Mouse (Mus musculus) brain, embryonic 18.5 days (tissue): ENCODE data around the gene Cbr3.
A peak's percentile ranks its signal among the peaks of the same experiment; 100 is the strongest.
"Not testable (repeated sequence)": the region's sequence is repeated elsewhere in the genome, so short reads cannot be mapped to it uniquely, and the experiment has no call there.

Source experiments
- DNase-seq: peaks from one replicate; pipeline ENCODE4 v3.0.0-alpha.2; 2012; ENCODE audit warnings: low read depth, low spot score

Gene Cbr3

GRCm38 (mm10) chr16:93682689-93683507, at the start of gene Cbr3:
Cbr3 (plus strand) TSS chr16:93683215.
- DNase-seq, result no peak

GRCm38 (mm10) chr16:93644006-93644405, 39.0 kb upstream of the Cbr3 start:
- DNase-seq, result no peak

GRCm38 (mm10) chr16:93648441-93649183, 34.4 kb upstream of the Cbr3 start:
- no peak for DNase-seq

GRCm38 (mm10) chr16:93667976-93668375, 15.0 kb upstream of the Cbr3 start:
- no peak for DNase-seq

- DNase-seq, result no peak
These were observed 13.5 kb upstream of the Cbr3 start for GRCm38 (mm10) chr16:93669521-93669920.

GRCm38 (mm10) chr16:93670466-93670865, 12.5 kb upstream of the Cbr3 start:
- DNase-seq, result not testable (repeated sequence)

- no peak for DNase-seq
These were observed 12.0 kb upstream of the Cbr3 start for GRCm38 (mm10) chr16:93671064-93671463.

- DNase-seq, result no peak
These were observed 6.6 kb upstream of the Cbr3 start for GRCm38 (mm10) chr16:93676376-93676775.

- no peak for DNase-seq
These were observed 4.8 kb upstream of the Cbr3 start for GRCm38 (mm10) chr16:93678206-93678605.

GRCm38 (mm10) chr16:93679165-93679564, 3.9 kb upstream of the Cbr3 start:
- no peak for DNase-seq

- no peak for DNase-seq
These were observed 793 bp upstream of the Cbr3 start for GRCm38 (mm10) chr16:93682156-93682688.

- DNase-seq, result no peak
These were observed 657 bp downstream of the Cbr3 start for GRCm38 (mm10) chr16:93683508-93684236.

- no peak for DNase-seq
These were observed 1.4 kb downstream of the Cbr3 start for GRCm38 (mm10) chr16:93684441-93684840.

GRCm38 (mm10) chr16:93685783-93686182, 2.8 kb downstream of the Cbr3 start:
- DNase-seq, result not testable (repeated sequence)

- no peak for DNase-seq
These were observed 3.4 kb downstream of the Cbr3 start for GRCm38 (mm10) chr16:93686421-93686820.

GRCm38 (mm10) chr16:93686945-93687344, 3.9 kb downstream of the Cbr3 start:
- DNase-seq, result peak; percentile 36

GRCm38 (mm10) chr16:93691206-93691841, 8.3 kb downstream of the Cbr3 start:
- no peak for DNase-seq

- DNase-seq, result no peak
These were observed 9.7 kb downstream of the Cbr3 start for GRCm38 (mm10) chr16:93692744-93693143.

GRCm38 (mm10) chr16:93707116-93707515, 24.1 kb downstream of the Cbr3 start:
- DNase-seq, result no peak

- no peak for DNase-seq
These were observed 26.2 kb downstream of the Cbr3 start for GRCm38 (mm10) chr16:93709217-93709616.

- DNase-seq, result no peak
These were observed 27.9 kb downstream of the Cbr3 start for GRCm38 (mm10) chr16:93710924-93711323.
